Mouse (Mus musculus): ENCODE measurements around the gene Rab1a. TPM values are rescaled to one million over a fixed set of nuclear protein-coding genes. Genes with fewer than 3 reads are reported as not detected.
"Not testable (repeated sequence)": the region's sequence is repeated elsewhere in the genome, so short reads cannot be mapped to it uniquely, and the experiment has no call there.

Gene Rab1a
- total RNA-seq, 1 experiment from 2014 or later: 146 TPM

DNA sequence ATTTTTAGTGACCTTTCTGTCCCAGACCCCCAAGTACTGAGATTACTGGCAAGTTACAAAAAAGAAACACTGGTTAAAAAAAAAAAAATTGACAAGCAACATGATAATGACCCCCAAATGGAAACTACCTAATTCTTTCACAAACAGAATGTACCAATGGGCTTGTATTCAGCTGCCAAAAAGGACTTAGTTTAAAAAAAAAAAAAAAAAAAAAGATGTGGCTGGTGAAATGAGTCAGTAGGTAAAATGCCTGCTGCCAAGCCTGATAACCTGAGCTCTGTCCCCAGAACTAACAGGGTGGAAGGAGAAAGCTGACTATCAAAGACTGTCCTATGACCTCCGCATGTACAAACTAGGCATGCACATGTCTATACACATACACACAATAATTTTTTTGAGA lies 16.0 kb downstream of the Rab1a start:
- no peak for DNase-seq

DNA sequence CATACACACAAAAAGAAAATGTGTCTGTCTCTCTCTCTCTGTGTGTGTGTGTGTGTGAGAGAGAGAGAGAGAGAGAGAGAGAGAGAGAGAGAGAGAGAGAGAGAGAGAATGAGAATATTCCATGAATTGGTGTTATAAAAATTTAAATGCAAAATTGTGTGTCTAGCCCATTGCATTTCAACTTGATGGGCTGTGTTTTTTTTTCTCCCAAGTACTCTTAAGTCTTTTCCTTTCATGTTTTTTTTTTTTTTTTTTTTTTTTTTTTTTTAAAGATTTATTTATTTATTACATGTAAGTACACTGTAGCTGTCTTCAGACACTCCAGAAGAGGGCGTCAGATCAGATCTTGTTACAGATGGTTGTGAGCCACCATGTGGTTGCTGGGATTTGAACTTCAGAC lies 20.4 kb downstream of the Rab1a start:
- DNase-seq: not testable (repeated sequence)

DNA sequence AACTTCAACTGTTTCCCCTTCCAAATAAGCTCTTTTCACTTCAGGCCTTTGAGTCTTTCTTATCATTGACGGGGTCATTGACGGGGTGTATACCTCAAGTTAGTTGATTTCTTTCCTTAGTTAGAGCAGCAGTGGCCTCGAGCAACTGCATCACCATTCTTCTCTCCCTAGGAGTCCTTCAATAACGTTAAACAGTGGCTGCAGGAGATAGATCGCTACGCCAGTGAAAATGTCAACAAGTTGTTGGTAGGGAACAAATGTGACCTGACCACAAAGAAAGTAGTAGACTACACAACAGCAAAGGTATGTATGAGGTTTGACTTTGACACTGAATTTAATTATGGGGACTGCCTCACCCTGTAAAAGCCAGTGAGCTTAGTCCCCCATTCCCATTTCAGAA lies 23.0 kb downstream of the Rab1a start:
- no peak for DNase-seq

DNA sequence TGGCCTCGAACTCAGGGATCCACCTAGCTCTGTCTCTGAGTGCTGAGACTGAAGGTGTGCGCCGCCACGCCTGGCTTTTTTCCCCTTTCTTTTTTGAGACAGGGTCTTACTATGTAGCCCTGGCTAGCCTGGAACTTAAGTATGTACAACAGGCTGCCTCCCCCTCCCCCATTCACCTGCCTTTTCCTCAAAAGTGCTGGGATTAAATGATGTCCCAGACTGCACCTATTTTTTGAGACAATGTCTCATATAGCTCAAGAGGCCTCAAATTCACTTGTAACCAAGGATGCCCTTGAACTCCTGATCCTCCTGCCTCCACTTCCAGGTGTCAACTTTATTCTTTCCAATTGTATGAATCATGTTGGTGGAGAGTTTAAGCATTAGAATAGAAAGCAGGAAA lies 24.7 kb downstream of the Rab1a start:
- no peak for DNase-seq

DNA sequence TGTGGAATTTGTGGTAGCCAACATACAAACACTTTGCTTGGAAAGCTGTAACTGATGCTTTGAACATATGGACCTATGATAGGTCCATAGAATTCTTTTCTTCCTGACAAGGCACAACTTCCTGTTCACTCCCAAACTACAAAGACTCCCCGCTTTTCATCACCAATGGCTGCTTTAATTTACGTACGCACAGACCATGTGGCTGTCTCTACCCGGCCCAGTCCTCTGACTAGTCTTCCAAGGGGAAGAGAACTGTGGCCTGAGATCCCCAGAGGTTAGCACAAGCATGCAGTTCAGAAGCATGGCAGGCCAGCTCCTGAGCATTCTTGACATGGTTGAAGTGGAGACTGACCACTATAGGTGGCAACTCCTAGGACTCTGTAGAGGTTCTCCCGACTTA lies 27.4 kb downstream of the Rab1a start:
- DNase-seq: no peak

DNA sequence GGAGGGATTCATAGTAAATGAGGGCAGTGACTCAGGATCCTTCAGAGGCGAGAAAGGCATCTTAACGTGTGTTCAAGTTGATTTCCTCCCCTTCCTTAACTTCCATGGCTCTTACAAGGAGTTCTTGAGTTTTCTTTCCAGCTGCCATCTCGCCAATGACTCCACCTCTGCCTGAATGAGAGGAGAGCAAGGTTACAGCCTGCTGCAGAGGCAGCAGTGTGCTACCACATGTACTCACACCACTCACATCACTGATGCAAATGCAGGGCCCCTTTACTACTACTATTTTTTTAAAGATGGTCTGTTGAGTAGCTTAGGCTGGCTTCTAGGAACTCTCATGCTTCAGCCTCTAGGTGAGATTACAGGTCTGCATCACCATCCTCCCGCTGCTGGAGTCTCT lies 28.1 kb downstream of the Rab1a start:
- DNase-seq: no peak

DNA sequence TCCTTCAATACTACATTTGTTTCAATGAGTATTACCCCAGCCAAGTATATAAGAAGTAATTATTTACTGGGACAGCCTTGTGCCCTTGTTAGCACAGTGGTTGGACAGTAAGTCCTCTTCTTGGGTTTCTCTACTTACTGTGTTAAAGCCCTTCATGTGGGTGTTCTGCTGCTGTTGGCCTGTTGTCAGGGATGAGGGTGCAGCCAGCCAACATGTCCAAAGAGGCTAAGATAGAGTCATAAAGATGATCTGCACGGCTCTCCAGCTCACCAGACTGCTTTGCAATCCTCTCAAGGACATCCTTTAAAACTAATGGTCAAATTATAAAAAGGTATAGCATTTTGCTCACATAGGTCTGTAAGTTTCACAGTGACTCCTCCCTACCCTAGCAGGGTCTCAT lies 29.1 kb downstream of the Rab1a start:
- DNase-seq: peak; percentile 56

DNA sequence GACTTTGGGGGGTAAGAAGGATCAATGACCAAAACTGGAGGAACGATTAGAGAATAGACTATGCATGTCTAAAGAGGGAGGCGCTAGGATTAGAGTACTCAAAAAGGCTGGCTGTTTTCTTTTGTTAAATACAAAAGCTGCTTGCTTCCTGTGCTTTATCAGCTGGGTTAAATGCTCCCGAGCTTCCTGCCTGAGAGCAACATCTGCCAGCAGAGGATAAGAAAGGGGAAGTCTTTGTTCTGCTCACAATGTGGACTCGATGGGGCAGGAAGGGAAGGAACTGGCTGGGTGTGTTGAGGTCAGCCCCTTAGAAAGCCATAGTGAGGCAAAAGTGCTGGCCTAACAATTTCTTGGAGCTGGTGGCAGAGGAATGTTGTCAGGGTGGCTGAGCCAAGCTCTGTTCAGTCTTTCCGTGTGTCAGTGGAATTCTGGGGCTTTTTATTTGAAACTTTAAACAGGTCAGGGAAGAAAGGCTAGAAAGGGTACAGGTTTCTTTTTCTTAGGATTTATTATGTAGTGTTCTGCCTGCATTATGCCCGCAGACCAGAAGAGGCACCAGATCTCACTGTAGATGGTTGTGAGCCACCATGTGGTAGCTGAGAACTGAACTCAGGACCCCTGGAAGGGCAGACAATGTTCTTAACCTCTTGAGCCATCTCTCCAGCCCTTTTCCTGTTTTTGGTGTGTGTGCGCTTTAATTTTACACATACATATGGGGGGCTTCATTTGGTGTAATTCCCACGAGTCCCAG lies 30.1 kb downstream of the Rab1a start:
- peak; percentile 46 for DNase-seq

DNA sequence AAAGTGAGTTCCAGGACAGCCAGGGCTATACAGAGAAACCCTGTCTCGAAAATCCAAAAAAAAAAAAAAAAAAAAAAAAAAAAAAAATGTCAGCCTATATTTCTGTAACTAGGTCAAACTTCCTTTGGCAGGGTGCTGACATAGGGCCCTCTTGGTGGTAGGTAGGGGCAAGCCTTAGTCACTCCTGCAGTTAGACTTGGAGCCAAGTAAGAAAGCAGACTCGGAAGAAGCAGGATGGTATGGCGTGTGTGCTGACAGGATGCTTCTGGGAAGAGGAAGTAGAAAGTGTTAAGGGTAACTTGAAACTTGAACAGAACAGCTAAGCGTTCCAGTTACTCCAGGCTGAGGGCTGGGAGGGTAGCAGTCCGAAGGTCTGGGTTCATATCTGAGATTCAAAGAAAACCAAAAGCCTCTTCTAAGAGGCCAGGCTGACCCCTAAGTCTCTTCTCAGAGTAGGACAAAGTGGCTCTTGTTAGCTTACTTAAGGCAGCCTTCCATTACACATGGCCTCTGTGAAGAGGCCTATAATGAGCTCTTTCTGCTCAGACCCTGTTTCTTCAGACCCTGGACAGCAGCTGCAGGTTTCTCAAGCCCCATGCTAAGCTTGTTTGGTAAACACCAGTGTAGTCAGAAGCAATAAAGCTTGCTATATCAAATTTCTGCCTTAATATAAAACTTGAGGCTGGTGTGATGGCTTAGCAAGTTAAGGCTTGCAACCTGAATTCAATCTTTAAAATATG lies 31.0 kb downstream of the Rab1a start:
- DNase-seq: no peak

DNA sequence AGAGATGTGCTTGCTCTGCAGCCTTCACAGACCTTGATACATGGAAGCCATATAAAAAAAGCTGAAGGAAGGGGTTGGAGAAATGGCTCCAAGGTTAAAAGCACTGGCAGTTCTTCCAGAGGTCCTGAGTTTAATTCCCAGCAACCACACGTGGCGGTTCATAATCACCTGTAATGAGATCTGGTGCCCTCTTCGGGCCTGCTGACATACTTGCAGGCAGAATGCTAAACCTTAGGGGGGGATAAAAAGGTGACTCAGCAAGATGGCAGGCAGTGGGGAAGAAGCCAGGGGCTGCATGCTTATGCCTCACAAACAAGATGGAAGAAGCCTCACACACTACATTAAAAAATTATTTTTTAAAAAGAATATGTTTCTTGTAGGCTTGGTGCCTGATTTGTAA lies 33.0 kb downstream of the Rab1a start:
- no peak for DNase-seq

DNA sequence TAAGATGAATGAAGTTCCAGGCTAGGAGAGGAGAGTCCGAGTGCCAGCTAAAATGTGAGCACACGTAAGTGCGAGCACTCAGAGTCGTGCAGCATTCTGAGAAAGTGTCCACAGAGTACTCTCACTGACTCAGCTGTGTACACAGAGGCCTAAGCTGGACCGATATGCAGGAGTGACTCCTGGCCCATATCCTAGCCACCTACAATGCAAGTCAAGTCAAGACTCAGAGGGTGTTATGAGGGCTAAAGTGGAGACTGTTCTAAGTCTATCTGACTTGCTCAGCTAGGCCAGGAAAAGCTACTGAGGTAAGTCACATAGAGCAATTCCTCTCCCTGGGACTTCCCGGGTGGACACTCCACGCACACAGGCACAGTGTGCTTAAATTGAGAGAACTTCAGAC lies 35.8 kb downstream of the Rab1a start:
- no peak for DNase-seq

DNA sequence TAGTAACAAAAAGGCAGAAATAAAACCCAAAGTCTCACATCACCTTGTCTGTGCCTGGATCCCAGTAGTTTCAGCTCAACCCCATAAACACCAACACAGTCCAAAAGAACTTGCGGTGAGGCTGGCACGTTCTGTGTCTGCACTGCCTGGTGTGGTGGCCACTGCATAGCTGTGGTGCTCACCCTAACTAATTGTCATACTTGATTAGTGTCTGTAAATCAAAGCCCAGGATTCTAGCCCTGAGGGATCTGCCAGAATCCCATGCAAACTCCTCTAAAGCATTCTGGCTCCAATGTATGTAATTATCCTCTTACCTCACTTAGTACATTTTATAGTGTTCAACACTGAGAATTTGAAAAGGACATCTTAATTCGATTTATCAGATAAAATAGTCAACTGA lies 36.7 kb downstream of the Rab1a start:
- no peak for DNase-seq

DNA sequence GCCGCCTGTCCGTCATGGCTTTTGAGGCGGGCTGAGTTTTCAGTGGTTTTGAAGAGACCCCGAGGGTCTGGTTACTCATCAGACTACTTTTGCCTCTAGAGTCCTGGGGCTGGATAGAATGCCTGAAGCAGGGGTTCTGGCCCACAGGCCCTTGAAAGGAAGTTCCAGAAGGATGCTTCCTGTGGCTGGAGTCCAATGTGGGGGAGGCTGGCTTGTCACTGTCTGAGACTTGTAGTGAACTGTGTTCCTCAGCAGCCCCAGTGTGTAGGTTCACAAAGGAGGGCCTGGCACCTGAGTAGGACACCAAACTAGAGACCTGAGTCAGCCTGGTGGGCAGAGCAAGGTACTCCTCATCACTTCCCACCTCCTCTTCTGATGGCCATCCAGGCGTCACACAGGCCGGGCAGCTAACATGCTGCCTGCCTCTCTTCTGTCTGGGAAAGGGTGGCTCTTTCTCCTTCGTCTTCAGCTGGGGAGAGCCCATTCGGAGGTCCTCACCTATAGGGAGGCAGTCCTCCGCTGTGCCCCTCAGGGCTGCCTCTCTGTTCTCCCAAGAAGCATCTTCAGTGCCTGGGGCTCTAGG lies 38.1 kb downstream of the Rab1a start:
- no peak for DNase-seq

DNA sequence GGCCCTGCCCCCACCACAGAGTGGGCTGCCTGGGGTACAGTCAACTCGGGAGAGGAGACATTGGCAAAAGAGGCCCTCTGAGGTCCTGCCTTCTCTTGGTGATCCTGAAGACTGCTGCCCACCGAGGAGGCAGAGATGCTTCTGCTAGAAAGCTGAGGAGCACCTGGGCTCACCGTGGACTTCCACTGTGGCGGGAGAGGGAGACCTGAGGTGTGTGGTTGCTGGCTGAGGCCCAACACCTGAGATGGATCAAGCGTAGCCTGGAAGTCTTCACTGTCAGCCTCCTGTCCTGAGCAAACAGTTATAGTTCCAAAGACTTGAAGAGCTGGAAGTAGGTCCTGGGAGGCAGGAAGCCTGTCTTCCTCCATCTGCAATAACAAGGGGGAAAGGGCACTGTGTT lies 39.1 kb downstream of the Rab1a start:
- no peak for DNase-seq

DNA sequence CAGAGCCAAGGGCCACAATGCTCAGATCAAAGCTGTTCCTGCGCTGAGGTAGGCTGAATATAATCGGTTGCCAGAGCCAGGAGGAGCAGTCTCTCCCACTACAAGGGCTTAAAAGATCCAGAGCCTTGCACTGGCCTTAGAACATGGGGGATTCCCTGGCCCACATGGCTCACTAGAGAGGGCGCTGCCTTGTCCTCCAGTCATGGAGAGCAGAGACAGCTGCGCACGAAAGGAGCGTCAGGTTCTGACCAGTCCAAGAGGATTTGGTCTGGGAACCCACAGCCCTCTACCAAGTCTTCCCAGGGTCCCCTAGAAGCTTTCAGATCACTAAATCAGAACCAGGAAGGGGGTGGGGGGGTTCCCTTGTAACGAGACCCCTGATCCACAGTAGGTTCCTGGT lies 40.1 kb downstream of the Rab1a start:
- no peak for DNase-seq

DNA sequence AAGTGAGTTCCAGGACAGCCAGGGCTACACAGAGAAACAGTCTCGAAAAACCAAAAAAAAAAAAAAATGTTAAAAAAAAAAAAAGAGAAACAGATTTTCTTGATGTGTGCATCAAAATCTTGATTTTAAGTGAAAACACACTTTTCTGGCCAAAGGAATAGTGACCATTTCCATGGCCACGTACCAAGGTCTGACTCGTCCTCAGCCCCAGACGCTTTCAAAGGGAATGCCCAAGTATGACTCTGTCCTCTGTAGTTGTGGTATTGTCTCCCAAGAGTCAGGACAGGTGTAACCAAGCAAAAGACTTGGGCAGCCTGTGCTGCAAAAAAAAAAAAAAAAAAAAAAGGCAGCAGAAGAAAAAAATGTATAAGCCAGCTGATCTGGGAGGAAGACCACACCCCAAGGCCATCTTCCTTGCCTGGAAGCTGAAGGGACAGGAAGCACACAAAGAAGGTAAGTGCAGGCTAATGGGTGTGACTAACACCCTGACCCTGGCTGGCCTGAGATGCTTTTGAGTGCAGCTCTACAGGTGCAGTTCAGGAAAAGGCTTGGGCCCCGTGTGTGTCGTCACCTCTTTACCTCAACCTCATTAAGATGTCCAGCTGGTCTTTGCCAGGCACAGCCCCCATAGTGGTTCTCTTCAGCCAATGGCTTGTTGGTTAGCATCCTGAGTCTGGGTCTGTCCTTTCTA lies 41.3 kb downstream of the Rab1a start:
- DNase-seq: no peak

DNA sequence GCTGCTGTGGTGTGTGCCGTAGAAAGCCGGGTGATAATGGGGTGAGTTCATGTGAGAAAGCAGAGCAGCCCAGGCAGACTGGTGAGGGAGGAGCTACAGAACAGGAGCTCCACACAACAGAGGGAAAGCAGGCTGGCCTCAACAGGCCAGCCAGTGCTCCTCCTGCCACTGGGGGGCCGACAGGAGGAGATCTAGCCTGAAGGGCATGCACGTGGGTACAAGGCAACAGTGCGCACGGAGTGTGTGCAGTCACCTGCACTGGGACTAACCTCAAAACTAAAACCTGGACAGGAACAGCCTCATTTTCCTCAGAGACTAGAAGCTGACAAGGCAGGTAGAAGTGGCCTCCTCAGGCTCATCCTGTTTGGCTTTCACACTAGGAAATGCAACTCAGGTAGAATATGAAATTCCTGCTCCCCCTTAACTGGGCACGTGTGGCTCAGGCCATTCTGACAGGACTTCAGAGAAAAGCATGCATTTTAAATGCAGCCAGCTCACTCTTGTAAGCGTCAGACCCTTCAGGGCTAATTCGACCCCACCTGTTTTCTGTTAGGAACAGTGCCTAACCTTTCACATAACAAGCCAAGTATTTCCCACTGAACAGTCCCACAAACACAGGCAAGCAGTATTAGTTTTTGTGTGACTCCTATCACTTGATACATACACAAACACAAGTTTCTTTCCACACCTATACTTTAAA lies 42.1 kb downstream of the Rab1a start:
- DNase-seq: peak; percentile 35

DNA sequence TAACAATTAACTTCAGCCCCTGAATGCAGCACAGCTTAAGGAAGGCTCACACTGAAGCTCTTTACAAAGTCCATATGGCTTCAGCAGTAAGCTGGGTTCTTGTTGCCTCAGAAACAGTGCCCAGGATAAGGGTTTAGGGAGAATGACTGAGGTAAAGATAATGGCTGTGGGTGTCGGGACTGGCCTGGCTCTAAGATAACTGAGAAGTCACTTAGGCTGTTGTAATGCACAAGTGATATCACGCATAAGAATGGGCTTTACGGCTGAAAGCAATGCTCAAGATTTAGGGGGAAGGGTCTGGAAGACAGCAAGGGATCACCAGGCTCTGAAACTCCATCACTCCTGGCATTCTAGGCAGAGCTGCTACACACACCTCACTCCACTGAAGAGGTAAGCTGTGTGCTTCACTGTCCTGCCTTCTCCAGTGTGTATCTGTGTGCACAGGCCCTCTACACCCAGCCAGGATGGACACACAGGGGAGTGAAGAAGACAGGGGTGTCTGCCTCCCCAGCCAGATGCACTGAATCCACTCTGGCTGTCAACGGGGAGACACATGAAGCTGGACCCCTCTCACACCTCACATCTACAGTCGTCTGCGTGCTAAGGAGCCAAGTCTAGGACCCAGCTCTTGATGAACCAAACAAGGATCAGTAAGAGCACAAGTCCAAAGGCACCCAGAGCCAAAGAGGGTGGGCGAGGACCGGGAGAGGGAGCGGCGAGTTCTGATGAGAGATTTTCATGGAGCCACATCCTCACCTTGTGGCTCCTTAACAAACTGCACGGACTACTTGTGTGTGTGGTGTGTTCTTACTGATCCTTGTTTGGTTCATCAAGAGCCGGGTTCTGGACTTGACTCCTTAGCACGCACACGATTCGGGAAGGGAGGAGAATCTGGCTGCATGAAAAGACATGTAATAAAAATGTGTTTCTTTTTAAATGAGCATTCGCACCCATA lies 43.4 kb downstream of the Rab1a start:
- DNase-seq: no peak

DNA sequence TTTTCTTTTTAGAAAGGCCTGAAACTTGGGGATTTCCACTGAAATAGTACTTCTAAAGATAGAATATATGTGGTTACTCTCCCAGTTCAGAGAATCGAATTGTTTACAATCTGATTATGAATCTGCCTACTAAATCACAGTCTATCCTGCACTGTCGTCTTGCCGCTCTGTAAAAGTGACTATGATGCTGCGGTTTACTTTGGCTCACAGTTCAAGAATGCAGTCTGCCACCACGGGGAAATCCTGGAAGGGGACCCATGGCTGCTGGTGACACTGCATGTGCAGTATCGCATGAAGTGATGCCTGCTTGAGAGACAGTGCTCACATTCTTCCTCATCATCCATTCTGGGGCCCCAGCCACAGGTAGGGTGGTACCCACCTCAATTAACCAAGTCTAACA lies 44.1 kb downstream of the Rab1a start:
- DNase-seq: no peak

DNA sequence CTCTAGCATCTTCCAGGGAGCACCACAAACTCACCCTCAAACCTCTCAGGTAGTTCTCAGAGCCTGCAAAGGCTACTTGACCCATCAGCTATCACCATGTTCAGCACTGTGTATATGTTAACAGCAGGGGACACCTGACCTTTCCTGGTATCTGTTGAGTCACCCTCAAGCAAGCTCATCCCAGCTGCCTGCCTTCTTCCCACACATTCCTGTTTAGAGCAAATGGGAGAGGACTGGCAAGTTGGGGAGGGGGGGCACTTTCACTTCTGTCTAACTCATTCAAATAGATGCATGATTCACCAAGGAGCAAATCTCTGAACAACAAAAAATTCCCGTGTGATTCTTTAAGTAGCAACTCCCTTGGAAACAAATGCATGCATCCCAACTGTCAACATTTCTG lies 45.4 kb downstream of the Rab1a start:
- DNase-seq: no peak

DNA sequence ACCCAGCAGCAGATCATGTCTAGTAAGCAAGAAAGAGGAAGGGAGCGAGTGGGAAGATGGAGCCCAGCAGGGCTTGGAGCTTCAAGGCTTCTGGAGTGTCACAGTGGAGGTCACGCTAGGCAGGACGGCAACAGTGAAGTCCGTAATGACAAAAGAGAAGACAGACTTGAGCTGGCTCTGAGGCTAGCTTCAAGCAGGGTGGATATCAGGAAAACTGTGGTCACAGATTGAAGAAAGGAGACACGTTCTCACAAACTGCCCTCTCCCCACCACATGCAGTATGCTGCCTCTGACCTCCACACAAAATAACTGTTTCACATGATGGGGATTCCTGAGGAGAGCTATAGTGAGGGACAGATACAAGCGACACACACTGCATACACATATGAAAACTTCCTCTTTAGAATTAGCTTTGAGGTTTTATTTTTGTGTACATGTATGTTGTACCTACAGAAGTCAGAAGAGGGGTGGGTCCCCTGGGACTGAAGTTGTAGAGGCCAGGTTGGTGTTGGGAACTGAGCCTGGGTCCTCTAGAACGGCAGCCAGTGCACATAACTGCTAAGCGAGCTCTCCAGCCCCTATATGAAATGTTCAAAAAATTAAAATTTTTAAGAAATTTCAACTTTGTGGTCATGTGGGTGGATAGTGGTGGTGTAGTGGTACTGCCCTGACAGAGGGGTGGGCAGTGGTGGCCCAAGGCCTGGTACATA lies 46.1 kb downstream of the Rab1a start:
- DNase-seq: no peak

Measured in adrenal gland, postnatal 14 days (tissue).